Mouse (Mus musculus) heart, embryonic 13.5 days (tissue): ENCODE measurements around the gene Scarf1. TPM values are rescaled to one million over a fixed set of nuclear protein-coding genes. Genes with fewer than 3 reads are reported as not detected.

ENCODE experiments used
- ATAC-seq: fragments of 200-750 bp; cut with Nextera tagmentation; 2 replicates; pipeline ENCODE4 v1.8.0; 2017; ENCODE audit warnings: moderate TSS enrichment; ENCODE audit not compliant: insufficient number of reproducible peaks, low FRiP score, low TSS enrichment; ENCODE audit errors: extremely low read depth
- H3K27ac ChIP-seq: fragments of 300-500 bp; sonication (generic); replicated peaks from 2 replicates; pipeline ENCODE4 v1.5.1; 2015; ENCODE audit warnings: moderate library complexity, mild to moderate bottlenecking, inconsistent platforms
- H3K27me3 ChIP-seq: fragments of 300-500 bp; sonication (generic); replicated peaks from 2 replicates; pipeline ENCODE4 v1.6.1; 2015; ENCODE audit warnings: mild to moderate bottlenecking, inconsistent platforms
- H3K36me3 ChIP-seq: fragments of 300-500 bp; sonication (generic); 2 replicates; pipeline ENCODE4 v1.6.1; 2015; ENCODE audit warnings: mild to moderate bottlenecking, inconsistent platforms
- H3K4me1 ChIP-seq: fragments of 300-500 bp; sonication (generic); 2 replicates; pipeline ENCODE4 v1.6.1; 2015; ENCODE audit warnings: inconsistent platforms
- H3K4me2 ChIP-seq: fragments of 300-500 bp; sonication (generic); 2 replicates; pipeline ENCODE4 v1.6.1; 2015; ENCODE audit warnings: inconsistent platforms, mild to moderate bottlenecking, moderate library complexity
- H3K4me3 ChIP-seq: fragments of 300-500 bp; sonication (generic); 2 replicates; pipeline ENCODE4 v1.5.1; 2015; ENCODE audit warnings: moderate library complexity, mild to moderate bottlenecking, inconsistent platforms
- H3K9ac ChIP-seq: fragments of 300-500 bp; sonication (generic); 2 replicates; pipeline ENCODE4 v1.6.1; 2015; ENCODE audit warnings: inconsistent platforms, mild to moderate bottlenecking, moderate library complexity
- H3K9me3 ChIP-seq: fragments of 300-500 bp; sonication (generic); 2 replicates; pipeline ENCODE4 v1.6.1; 2016; ENCODE audit warnings: inconsistent platforms
- WGBS: fragments of 180-500 bp; shearing (Covaris S2); methylation state at CpG from one replicate; pipeline ENCODE4 v1.1.7; 2015; ENCODE audit warnings: mixed read lengths; 5-methylcytosine and 5-hydroxymethylcytosine counted together
- polyA plus RNA-seq: library from polyadenylated mRNA; unstranded; fragments of >200 nt; fragmentation: Nextera tagmentation; extraction: Ambion mirVana; gene quantifications from 2 replicates; pipeline ENCODE4 v1.2.1, GENCODE M21; 2015

Scarf1 gene
- polyA plus RNA-seq, 1 experiment from 2014 or later = 13.2 TPM

DNA sequence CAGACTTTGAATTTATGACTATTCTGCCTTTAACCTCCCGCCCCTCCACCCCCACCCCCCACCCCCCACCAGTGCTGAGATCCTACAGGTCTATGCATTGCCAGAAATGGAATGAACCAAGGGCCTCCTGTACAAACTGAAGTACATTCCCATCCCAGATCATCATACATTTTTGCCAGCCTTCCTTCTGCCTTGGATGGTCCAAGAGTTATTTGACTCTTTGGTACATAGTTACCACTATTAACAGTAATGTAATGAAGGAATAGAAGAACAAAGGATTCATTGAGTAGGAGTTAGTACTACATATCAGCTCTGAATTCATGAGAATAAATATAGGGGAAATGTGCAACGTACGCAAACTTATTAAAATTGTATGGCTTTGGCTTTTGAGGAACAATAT lies 27.1 kb upstream of the Scarf1 start:
- WGBS = 21% methylated on average over 3 of the region's 3 CpGs
- no peak for ATAC-seq
- peaks cover 7% of the 10 kb centered on the region for H3K27me3 ChIP-seq
- H3K9ac ChIP-seq = no peak overlapping the region
- H3K4me3 ChIP-seq = peak overlapping the region; percentile 89
- H3K9me3 ChIP-seq = no peaks in the 10 kb centered on the region
- peaks cover 33% of the 10 kb centered on the region for H3K36me3 ChIP-seq
- H3K4me2 ChIP-seq = peak overlapping the region; percentile 60
- H3K4me1 ChIP-seq = peaks cover 13% of the 10 kb centered on the region
- H3K27ac ChIP-seq = no peak overlapping the region

GRCm38 (mm10) chr11:75486601-75487285 lies 26.6 kb upstream of the Scarf1 start, which contains the start of gene Prpf8:
Gene Prpf8, plus strand, starts transcription at chr11:75486816.
- no peaks in the 10 kb centered on the region for H3K9me3 ChIP-seq
- H3K27ac ChIP-seq = peak within 1 kb of the TSS; percentile 55
- peaks cover 38% of the 10 kb centered on the region for H3K36me3 ChIP-seq
- peaks cover 7% of the 10 kb centered on the region for H3K27me3 ChIP-seq
- peak within 1 kb of the TSS; percentile 89 for H3K4me3 ChIP-seq
- H3K9ac ChIP-seq = peak within 1 kb of the TSS; percentile 97
- peak within 1 kb of the TSS; percentile 96 for H3K4me2 ChIP-seq
- WGBS = under 1% methylated on average over 52 of the region's 52 CpGs
- peaks cover 13% of the 10 kb centered on the region for H3K4me1 ChIP-seq
- ATAC-seq = peak; percentile 97

- H3K4me2 ChIP-seq = peak overlapping the region; percentile 96
- H3K9me3 ChIP-seq = no peaks in the 10 kb centered on the region
- peaks cover 46% of the 10 kb centered on the region for H3K36me3 ChIP-seq
- no peak for ATAC-seq
- H3K9ac ChIP-seq = peak overlapping the region; percentile 97
- no peak overlapping the region for H3K27ac ChIP-seq
- H3K4me3 ChIP-seq = peak overlapping the region; percentile 89
- WGBS = 28% methylated on average over 6 of the region's 6 CpGs
- H3K27me3 ChIP-seq = peaks cover 6% of the 10 kb centered on the region
- H3K4me1 ChIP-seq = peaks cover 13% of the 10 kb centered on the region
These were observed 25.8 kb upstream of the Scarf1 start for GRCm38 (mm10) chr11:75487496-75487895.

DNA sequence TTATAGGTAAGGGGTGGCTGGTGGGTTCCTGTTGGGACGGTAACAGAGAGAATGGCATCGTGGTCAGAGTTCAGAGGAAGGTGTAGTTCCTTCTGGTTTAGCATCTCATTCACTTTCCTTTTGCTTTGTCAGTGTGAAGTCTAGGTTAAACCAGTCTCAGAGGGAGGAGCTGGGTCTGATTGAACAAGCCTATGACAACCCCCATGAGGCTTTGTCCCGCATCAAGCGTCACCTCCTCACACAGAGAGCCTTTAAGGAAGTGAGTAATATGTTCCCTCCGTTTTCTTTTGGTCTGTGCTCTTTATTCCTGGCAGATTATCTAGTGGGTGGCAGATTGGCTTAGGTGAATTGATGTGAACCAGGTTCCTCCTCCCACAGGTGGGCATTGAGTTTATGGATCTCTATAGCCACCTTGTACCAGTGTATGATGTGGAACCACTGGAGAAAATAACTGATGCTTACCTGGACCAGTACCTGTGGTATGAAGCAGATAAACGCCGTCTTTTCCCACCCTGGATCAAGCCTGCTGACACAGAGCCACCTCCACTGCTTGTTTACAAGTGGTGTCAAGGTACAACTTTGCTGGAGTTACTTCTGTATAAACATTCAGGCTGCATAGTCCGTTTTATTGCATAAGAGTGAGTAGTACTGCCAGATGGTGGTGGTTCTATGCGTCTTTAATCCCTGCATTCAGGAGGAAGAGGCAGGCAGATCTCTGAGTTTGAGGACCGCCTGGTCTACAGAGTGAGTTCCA lies 18.9 kb upstream of the Scarf1 start:
- no peak overlapping the region for H3K9ac ChIP-seq
- H3K9me3 ChIP-seq = no peaks in the 10 kb centered on the region
- H3K4me2 ChIP-seq = no peak overlapping the region
- 90% methylated on average over 10 of the region's 10 CpGs for WGBS
- 0 out of 2 replicates have a peak, but pooled peaks cover 4% of the 10 kb centered on the region for H3K4me1 ChIP-seq
- H3K27ac ChIP-seq = no peak overlapping the region
- H3K4me3 ChIP-seq = no peak overlapping the region
- ATAC-seq = no peak
- peaks cover 100% of the 10 kb centered on the region for H3K36me3 ChIP-seq
- H3K27me3 ChIP-seq = no peaks in the 10 kb centered on the region

DNA sequence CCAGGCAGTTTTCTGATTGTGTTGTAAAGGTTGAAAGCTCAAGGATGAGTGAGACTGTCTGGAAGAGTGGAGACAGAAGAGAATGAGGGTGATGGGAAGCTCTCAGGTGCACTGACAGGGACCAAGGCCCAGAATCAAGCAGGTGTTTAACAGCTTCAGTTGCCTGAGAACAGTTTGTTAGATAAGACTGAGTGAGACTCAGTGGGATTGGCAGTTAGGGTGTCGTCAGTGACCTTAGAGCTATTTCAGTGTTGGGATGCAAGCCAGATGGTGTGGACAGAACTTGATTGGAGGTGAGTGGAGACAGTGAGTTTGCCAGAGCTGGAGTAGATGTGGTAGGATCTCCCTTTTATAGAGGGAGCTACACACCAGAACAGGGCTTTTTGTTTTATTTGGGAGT lies 15.2 kb upstream of the Scarf1 start:
- whole genome bisulfite sequencing = 27% methylated on average over 1 of the region's 1 CpGs
- Histone ChIP-seq H3K36me3 (peaks cover 100% of the 10 kb centered on the region), H3K9ac (no peak overlapping the region), H3K27ac (no peak overlapping the region), H3K4me3 (no peak overlapping the region), H3K4me2 (no peak overlapping the region), H3K4me1 (0 out of 2 replicates have a peak, but pooled peaks cover 4% of the 10 kb centered on the region), H3K9me3 (no peaks in the 10 kb centered on the region), H3K27me3 (no peaks in the 10 kb centered on the region)
- ATAC-seq = no peak

DNA sequence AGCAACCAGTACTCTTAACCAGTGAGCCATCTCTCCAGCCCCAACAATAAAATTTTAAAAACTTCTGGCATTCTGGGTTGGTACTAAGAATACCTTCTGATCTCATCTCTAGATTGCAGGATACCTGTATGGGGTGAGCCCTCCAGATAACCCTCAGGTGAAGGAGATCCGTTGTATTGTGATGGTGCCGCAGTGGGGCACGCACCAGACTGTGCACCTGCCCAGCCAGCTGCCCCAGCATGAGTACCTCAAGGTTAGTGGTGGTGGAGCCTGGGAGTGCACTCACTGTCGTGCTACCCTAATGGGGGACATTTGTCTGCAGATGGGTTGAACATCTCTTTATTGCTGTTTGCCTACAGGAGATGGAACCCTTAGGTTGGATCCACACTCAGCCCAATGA lies 5.2 kb upstream of the Scarf1 start:
- Histone ChIP-seq H3K36me3 (peaks cover 64% of the 10 kb centered on the region), H3K9ac (no peak overlapping the region), H3K4me3 (no peak overlapping the region), H3K9me3 (no peaks in the 10 kb centered on the region), H3K4me1 (peaks cover 27% of the 10 kb centered on the region), H3K4me2 (no peak overlapping the region), H3K27ac (no peak overlapping the region), H3K27me3 (no peaks in the 10 kb centered on the region)
- WGBS = 92% methylated on average over 4 of the region's 4 CpGs
- no peak for ATAC-seq

DNA sequence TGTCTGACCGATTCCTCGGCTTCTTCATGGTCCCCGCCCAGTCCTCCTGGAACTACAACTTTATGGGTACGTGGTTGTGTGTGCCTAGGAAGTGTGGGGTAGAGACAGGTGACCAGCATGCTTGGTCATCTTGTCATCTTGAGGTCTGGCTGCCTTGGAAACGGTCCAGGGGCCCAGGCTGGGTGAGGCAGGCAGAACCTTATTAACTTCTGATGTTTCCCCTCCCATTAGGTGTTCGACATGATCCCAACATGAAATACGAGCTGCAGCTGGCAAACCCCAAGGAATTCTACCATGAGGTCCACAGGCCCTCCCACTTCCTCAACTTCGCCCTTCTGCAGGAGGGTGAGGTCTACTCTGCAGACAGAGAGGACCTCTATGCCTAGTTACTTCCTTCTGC lies 4.4 kb upstream of the Scarf1 start:
- H3K4me1 ChIP-seq = peaks cover 27% of the 10 kb centered on the region
- ATAC-seq = no peak
- peak overlapping the region; percentile 81 for H3K4me2 ChIP-seq
- peaks cover 57% of the 10 kb centered on the region for H3K36me3 ChIP-seq
- peak overlapping the region; percentile 84 for H3K9ac ChIP-seq
- no peaks in the 10 kb centered on the region for H3K9me3 ChIP-seq
- H3K4me3 ChIP-seq = no peak overlapping the region
- peak overlapping the region; percentile 92 for H3K27ac ChIP-seq
- 67% methylated on average over 8 of the region's 8 CpGs for WGBS
- no peaks in the 10 kb centered on the region for H3K27me3 ChIP-seq

GRCm38 (mm10) chr11:75509741-75510626 lies 3.4 kb upstream of the Scarf1 start, which contains the start of gene Rilp:
Gene Rilp, plus strand, starts transcription at chr11:75510094.
- Histone ChIP-seq H3K9me3 (no peaks in the 10 kb centered on the region), H3K27me3 (no peaks in the 10 kb centered on the region), H3K9ac (peak within 1 kb of the TSS; percentile 84), H3K27ac (peak within 1 kb of the TSS; percentile 92), H3K36me3 (peaks cover 46% of the 10 kb centered on the region), H3K4me3 (peak within 1 kb of the TSS; percentile 55), H3K4me2 (peak within 1 kb of the TSS; percentile 81), H3K4me1 (peaks cover 27% of the 10 kb centered on the region)
- peak; percentile 63 for ATAC-seq
- under 1% methylated on average over 43 of the region's 43 CpGs for WGBS

DNA sequence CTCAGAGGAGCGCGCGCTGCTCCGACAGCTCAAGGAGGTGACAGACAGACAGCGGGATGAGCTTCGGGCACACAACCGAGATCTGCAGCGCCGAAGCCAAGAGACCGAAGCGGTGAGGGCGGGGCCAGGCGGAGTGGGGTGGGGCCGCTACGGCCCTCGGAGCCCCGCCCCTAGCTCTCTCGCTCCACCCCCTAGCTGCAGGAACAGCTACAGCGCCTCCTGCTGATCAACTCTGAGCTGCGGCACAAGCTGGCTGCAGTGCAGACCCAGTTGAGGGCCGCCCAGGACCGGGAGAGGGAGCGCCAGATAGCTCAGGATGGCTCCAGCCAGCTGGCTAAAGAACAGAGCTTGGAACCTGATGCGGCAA lies 2.7 kb upstream of the Scarf1 start:
- Histone ChIP-seq H3K9me3 (no peaks in the 10 kb centered on the region), H3K27ac (peak overlapping the region; percentile 92), H3K36me3 (peaks cover 40% of the 10 kb centered on the region), H3K27me3 (no peaks in the 10 kb centered on the region), H3K9ac (peak overlapping the region; percentile 84), H3K4me1 (peaks cover 27% of the 10 kb centered on the region), H3K4me3 (peak overlapping the region; percentile 55), H3K4me2 (peak overlapping the region; percentile 81)
- ATAC-seq = peak; percentile 83
- WGBS = 2% methylated on average over 24 of the region's 24 CpGs

DNA sequence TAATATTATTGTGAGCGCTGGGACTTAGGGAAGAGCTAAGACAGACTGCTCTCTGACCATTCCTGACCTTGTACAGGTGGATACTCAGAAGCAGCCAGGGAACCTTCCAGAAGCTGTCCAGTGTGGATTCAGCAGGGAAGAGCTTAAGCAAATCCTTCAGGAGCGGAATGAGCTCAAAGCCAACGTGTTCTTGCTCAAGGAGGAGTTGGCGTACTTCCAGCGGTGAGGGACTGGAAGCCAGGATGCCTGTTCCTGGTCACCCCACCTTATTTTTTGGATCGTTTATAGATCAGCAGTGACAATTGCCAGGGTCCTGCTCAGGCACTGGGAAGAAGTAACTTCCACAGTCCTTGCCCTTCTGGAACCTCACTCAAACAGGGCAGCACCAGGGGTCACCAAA lies 2.1 kb upstream of the Scarf1 start:
- no peak overlapping the region for H3K27ac ChIP-seq
- 0 out of 2 replicates have a peak overlapping the region, but pooled peaks have one; percentile 55 for H3K4me3 ChIP-seq
- no peaks in the 10 kb centered on the region for H3K9me3 ChIP-seq
- H3K4me1 ChIP-seq = peaks cover 27% of the 10 kb centered on the region
- H3K4me2 ChIP-seq = no peak overlapping the region; the same call in 1 of the 2 replicates
- 83% methylated on average over 6 of the region's 6 CpGs for WGBS
- no peaks in the 10 kb centered on the region for H3K27me3 ChIP-seq
- ATAC-seq = no peak
- peaks cover 34% of the 10 kb centered on the region for H3K36me3 ChIP-seq
- no peak overlapping the region for H3K9ac ChIP-seq
